Mouse (Mus musculus): ENCODE measurements at regions not wholly inside any gene's neighbourhood (a gene's known extent, or its start where the extent isn't known, plus 50 kb on each side); places are given as distances from the start of the nearest gene placed in this dataset.

GRCm38 (mm10) chr5:118424764-118425568, 135.5 kb upstream of the Med13l start:
- Histone ChIP-seq H3K27ac (peak overlapping the region; percentile 87), H3K4me3 (no peak overlapping the region)
- no peak for TF ChIP-seq CTCF (IDR thresholded peaks at IDR 0.05)
- DNase-seq = peak; percentile 79
- intact Hi-C loops (cut with DNase I) = loop anchor here (5.0 kb wide), 2 partner anchors 43 to 52 kb away; no protein-coding TSS in a partner anchor

DNA sequence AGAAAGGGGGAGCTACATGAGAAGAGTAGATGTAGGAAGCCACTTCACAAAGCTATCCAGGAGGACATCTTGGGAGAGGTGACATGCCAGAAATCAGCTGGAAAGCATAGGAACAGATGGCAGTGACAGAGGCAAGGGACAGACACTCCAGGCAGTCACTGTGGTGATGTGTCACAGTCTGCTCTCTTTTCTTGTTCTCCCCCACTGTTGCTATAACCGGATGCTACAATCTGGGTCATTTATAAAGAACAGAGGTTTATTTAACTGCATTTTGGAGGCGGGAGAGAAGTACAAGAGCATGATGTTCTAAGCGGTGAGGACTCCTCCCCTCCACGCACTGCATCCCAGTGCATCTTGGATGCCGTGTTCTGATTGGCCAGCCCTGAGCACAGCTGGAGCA, 133.8 kb upstream of the Med13l start:
- H3K4me3 ChIP-seq = no peak overlapping the region
- intact Hi-C loops (cut with DNase I) = loop anchor here (5.0 kb wide), 2 partner anchors 44 to 51 kb away; no protein-coding TSS in a partner anchor
- DNase-seq = no peak
- H3K27ac ChIP-seq = peak overlapping the region; percentile 12; the same call in 1 of the 2 replicates
- no peak for TF ChIP-seq CTCF (IDR thresholded peaks at IDR 0.05)

- TF ChIP-seq CTCF (IDR thresholded peaks at IDR 0.05) = no peak
- intact Hi-C loops (cut with DNase I) = loop anchor here (5.0 kb wide), 2 partner anchors 46 to 49 kb away; no protein-coding TSS in a partner anchor
- peak; percentile 45 for DNase-seq
These were observed 132.0 kb upstream of the Med13l start for GRCm38 (mm10) chr5:118428323-118429095.

DNA sequence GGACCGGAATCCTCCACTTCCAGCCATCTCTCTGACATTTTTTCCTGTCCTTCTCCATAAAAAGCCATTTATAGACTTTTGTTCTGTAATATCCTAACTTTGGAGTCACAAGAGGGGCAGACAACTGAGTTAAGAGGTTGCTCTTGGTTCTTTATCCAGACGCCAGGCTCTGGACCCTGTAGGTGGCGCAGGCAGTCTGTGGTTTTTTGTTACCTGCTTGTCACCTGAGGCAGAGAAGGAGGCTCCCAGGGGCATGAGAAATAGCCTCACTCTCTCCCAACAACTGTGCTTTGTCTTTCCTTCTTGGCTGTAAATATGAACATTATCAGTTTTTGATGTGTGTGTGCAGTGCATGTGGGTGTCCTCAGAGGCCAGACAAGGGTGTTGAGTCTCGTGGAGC, 126.9 kb upstream of the Med13l start:
- no peak overlapping the region for H3K27ac ChIP-seq
- intact Hi-C loops (cut with DNase I) = no loop called here
- H3K4me3 ChIP-seq = no peak overlapping the region
- peak; percentile 42 for TF ChIP-seq CTCF (IDR thresholded peaks at IDR 0.05)
- no peak for DNase-seq

More at GRCm38 (mm10) chr5:118428323-118429095, 132.0 kb upstream of the Med13l start:
- Histone ChIP-seq H3K27ac (peak overlapping the region; percentile 56), H3K4me3 (no peak overlapping the region)

GRCm38 (mm10) chr5:118434718-118435555, 125.5 kb upstream of the Med13l start:
- no peak for DNase-seq
- TF ChIP-seq CTCF (IDR thresholded peaks at IDR 0.05) = no peak
- no peak overlapping the region for H3K27ac ChIP-seq
- H3K4me3 ChIP-seq = no peak overlapping the region
- intact Hi-C loops (cut with DNase I) = no loop called here

GRCm38 (mm10) chr5:118435556-118435950, 124.9 kb upstream of the Med13l start:
- intact Hi-C loops (cut with DNase I) = no loop called here
- no peak overlapping the region for H3K27ac ChIP-seq
- no peak for TF ChIP-seq CTCF (IDR thresholded peaks at IDR 0.05)
- no peak for DNase-seq
- H3K4me3 ChIP-seq = no peak overlapping the region

- H3K4me3 ChIP-seq = no peak overlapping the region
- H3K27ac ChIP-seq = no peak overlapping the region
- intact Hi-C loops (cut with DNase I) = no loop called here
- no peak for DNase-seq
- no peak for TF ChIP-seq CTCF (IDR thresholded peaks at IDR 0.05)
These were observed 124.4 kb upstream of the Med13l start for GRCm38 (mm10) chr5:118436035-118436434.

DNA sequence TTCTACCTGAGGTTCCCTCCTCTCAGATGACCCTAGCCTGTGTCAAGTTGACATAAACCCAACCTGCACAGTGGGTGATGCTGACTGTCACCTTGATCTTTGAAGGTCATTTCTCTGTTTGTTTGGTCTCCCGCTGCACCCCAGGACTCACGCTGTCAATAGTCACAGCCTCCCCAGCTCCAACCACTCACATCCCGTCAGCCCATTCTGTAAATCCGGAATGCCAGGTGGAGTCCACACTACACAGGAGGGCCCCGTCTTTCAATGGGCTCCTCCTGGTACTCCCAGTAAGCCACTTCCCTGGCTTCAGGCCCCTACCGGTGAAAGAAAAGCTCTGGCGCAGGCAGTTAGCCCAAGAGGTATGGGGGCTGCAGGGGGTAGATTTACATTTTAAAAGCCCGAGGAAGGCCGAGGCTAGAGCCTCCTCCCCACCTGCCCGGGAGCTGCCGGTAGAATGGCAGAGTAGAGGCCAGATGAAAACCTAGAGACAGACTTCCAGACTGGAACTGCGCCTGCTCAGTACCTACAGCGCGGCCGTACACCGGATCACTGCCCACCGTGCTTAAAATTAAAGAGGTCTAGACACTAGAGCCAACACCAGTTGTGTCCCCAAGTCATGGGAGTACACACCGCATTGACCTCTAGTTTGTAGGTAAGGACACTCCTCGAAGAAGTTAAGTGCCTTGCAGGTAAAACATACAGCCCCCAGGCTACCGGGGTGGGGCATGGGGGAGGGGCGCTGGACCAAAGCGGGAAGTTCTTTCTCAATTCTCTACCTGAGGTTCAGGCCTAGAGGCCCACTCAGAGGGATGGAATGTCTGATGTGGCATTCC, 123.8 kb upstream of the Med13l start:
- intact Hi-C loops (cut with DNase I) = no loop called here
- TF ChIP-seq CTCF (IDR thresholded peaks at IDR 0.05) = no peak
- H3K4me3 ChIP-seq = no peak overlapping the region
- DNase-seq = no peak
- H3K27ac ChIP-seq = no peak overlapping the region

GRCm38 (mm10) chr5:118437307-118437610, 123.2 kb upstream of the Med13l start:
- no peak for DNase-seq
- no peak overlapping the region for H3K27ac ChIP-seq
- H3K4me3 ChIP-seq = no peak overlapping the region
- no peak for TF ChIP-seq CTCF (IDR thresholded peaks at IDR 0.05)
- intact Hi-C loops (cut with DNase I) = no loop called here

GRCm38 (mm10) chr5:118438016-118438415, 122.5 kb upstream of the Med13l start:
- intact Hi-C loops (cut with DNase I) = no loop called here
- peak; percentile 29 for DNase-seq

DNA sequence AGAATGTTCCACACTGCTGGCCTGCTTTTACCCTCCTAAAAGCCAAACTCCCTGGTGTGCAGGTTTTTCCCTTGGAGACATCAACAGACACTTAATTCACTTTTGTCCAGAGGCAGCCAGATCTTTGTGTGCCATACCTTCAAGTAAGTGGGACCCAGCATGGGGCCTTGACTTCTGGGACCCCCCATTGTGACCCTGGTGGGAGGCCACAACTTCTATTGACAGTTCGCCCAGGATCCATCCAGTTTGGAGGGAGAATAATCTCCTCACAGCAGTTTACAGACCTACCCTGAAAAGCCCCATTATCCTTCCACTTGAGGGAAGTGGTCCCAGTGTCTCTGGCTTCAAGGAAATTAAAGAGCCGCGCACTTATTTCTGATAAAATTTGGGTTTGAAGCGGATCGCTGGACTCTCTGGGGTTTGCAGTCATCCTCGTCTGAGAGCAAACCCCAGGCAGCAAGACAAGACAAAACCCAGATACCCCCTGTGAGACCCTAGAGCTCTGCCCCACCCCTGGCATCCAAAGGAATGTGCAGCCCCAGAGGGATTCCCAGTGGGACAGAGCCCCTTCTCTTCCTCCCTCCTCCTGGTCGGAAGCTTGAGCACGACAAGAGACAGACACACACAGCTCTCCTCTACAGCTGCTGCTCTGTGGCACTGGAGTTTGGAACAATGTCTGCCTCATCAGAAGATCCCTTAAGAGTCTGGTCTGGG, 115.8 kb upstream of the Med13l start:
- intact Hi-C loops (cut with DNase I) = no loop called here
- no peak for DNase-seq
- no peak overlapping the region for H3K27ac ChIP-seq
- H3K4me3 ChIP-seq = no peak overlapping the region
- no peak for TF ChIP-seq CTCF (IDR thresholded peaks at IDR 0.05)

More at GRCm38 (mm10) chr5:118438016-118438415, 122.5 kb upstream of the Med13l start:
- no peak for TF ChIP-seq CTCF (IDR thresholded peaks at IDR 0.05)
- Histone ChIP-seq H3K4me3 (no peak overlapping the region), H3K27ac (no peak overlapping the region)

Data from gastrocnemius, adult 2 months (tissue).